Mouse (Mus musculus): ENCODE results near the gene Tex30.

Tex30 gene

DNA sequence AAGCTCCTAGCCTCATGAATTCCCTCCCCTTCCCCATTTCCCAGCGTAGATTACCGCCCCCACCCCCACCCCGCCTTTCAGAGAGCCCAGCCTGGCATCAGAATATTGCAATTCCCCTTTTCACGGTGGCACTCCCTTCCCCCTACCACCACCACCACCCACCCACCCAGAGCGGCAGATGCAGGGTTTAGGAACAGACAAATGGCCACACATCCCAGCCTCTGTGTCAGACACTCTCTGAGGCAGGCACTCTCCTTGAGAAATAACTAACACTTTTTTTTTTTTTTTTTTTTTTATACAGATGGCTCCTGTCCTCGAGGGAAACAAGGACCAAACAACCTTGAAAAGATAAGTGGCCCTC, 59.7 kb downstream of the Tex30 start:
- no peak for DNase-seq (ENCODE audit: low read depth, low spot score)

DNA sequence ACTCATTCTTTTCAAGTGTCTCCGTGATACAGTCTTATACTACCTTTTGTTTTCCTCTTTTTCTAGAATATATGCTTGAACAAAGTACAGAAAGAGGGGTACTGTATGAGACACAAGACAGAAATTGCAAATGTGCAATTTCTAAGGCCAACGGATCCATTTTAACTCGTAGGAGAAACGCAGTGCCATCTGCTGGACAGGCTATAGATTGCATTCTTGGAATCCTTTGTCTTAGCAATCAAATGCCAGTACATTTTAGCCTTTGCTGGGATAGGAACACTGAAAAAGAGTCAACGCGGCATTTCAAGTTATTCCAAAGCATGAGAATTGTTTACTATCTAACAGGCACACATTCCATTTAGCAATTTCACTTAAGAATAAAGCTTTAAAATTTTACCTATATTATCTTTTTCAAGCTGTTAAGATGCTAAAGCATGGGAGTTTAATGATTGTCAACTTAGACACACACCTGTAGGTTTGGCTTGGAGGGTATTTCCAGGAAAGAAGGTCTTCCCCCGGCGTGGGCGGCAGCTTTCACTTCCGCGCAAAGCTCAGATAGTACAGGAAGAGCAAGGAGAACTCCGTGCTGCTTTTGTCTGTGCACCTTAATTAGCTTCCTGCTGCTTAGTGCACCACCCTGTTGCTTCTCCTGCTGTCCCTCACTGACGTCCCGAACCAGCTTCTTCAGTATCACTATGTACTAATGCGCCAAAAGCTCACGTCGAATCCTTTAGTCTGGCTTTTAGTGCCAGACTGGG, 60.3 kb downstream of the Tex30 start:
- peak; percentile 80 for DNase-seq (ENCODE audit: low read depth, low spot score)
